Mouse (Mus musculus) neural tube, embryonic 11.5 days (tissue): ENCODE data around the gene Klc1. TPM values are rescaled to one million over a fixed set of nuclear protein-coding genes. Genes with fewer than 3 reads are reported as not detected.

Experiments used
- ATAC-seq: fragments of 200-750 bp; cut with Nextera tagmentation; 2 replicates; pipeline ENCODE4 v1.8.0; 2017; ENCODE audit warnings: moderate number of reproducible peaks, mild to moderate bottlenecking, moderate TSS enrichment, moderate library complexity; ENCODE audit not compliant: insufficient read depth, low FRiP score, low TSS enrichment
- DNase-seq: peaks from one replicate; pipeline ENCODE4 v3.0.0-alpha.2; 2015; ENCODE audit warnings: low spot score
- H3K27ac ChIP-seq: fragments of 300-500 bp; sonication (generic); 2 replicates; pipeline ENCODE4 v1.5.1; 2014; ENCODE audit warnings: low read depth, mild to moderate bottlenecking, low read length
- H3K27me3 ChIP-seq: fragments of 300-500 bp; sonication (generic); 2 replicates; pipeline ENCODE4 v1.6.1; 2014; ENCODE audit warnings: mild to moderate bottlenecking, low read length, mixed read lengths; ENCODE audit not compliant: control insufficient read depth, insufficient read depth
- H3K36me3 ChIP-seq: fragments of 300-500 bp; sonication (generic); 2 replicates; pipeline ENCODE4 v1.6.1; 2014; ENCODE audit warnings: mild to moderate bottlenecking, low read length, moderate library complexity, mixed read lengths; ENCODE audit not compliant: control insufficient read depth, insufficient read depth
- H3K4me1 ChIP-seq: fragments of 300-500 bp; sonication (generic); 2 replicates; pipeline ENCODE4 v1.6.1; 2014; ENCODE audit warnings: low read length, mixed read lengths; ENCODE audit not compliant: control insufficient read depth, insufficient read depth
- H3K4me2 ChIP-seq: fragments of 300-500 bp; sonication (generic); 2 replicates; pipeline ENCODE4 v1.6.1; 2014; ENCODE audit warnings: low read depth, mild to moderate bottlenecking, moderate library complexity
- H3K4me3 ChIP-seq: fragments of 300-500 bp; sonication (generic); 2 replicates; pipeline ENCODE4 v1.5.1; 2014; ENCODE audit warnings: low read depth, low read length
- H3K9ac ChIP-seq: fragments of 300-500 bp; sonication (generic); 2 replicates; pipeline ENCODE4 v1.6.1; 2014; ENCODE audit warnings: mild to moderate bottlenecking, low read length
- H3K9me3 ChIP-seq: fragments of 300-500 bp; sonication (generic); 2 replicates; pipeline ENCODE4 v1.6.1; 2016; ENCODE audit warnings: low read length; ENCODE audit not compliant: control insufficient read depth
- WGBS: fragments of 180-500 bp; shearing (Covaris S2); extraction: QIAGEN DNeasy Blood & Tissue Kit; methylation state at CpG from one replicate; pipeline ENCODE4 v1.1.7; 2014; 5-methylcytosine and 5-hydroxymethylcytosine counted together
- polyA plus RNA-seq: library from polyadenylated mRNA; unstranded; fragments of >200 nt; fragmentation: Nextera tagmentation; extraction: Ambion mirVana; gene quantifications from 2 replicates; pipeline ENCODE4 v1.2.1, GENCODE M21; 2014

Klc1 gene
- polyA plus RNA-seq, 1 experiment from 2014 or later: 364 TPM

DNA sequence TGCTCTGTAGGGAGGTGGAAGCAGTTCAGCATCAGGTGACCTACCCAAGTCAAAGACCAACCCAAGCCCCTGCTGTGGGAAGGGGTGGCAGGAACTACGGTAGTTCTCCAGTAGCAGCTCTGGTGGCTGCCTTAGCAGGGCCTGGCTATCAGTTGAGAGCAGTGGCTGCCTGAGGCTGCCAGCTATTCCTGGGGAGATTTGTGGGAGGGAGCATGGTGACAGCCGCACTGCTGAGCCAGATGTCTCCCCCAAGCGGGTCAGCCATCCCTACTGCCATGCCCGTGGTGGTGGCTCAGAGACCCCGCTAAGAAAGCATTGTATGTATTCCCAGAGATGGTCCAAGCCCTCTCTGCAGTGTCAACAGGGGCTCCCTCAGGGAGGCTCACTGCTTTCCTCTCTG, 74.0 kb downstream of the Klc1 start:
- Histone ChIP-seq H3K27me3 (no peaks in the 10 kb centered on the region), H3K9me3 (no peaks in the 10 kb centered on the region), H3K4me2 (no peak overlapping the region), H3K9ac (no peak overlapping the region), H3K36me3 (peaks cover 12% of the 10 kb centered on the region), H3K4me3 (no peak overlapping the region), H3K4me1 (peaks cover 3% of the 10 kb centered on the region; the same call in 1 of the 2 replicates), H3K27ac (no peak overlapping the region)
- DNase-seq: no peak
- WGBS: 79% methylated on average over 5 of the region's 5 CpGs
- no peak for ATAC-seq

DNA sequence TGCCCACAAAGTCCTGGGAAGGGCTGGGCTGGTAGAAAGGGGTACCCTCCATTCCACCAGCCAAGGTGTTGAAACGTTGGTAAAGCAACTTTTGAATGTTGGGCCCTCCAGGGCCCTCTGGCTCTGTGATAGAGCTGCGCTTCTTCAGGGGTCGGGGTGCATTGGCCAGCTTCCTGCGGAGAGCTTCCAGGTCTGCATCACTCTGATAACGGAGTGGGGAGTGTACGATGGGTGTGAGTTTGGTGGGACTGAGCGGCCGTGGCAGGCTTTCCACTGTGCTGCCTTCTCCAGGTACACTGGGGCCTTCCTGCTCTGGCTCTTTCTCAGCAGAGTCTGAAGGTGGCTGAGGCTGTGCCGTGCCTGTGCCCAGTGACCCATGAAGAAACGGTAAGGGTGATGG, 74.8 kb downstream of the Klc1 start:
- no peak overlapping the region for H3K9ac ChIP-seq
- no peak for ATAC-seq
- no peaks in the 10 kb centered on the region for H3K27me3 ChIP-seq
- H3K36me3 ChIP-seq: peaks cover 6% of the 10 kb centered on the region
- H3K4me1 ChIP-seq: peaks cover 3% of the 10 kb centered on the region; the same call in 1 of the 2 replicates
- 87% methylated on average over 10 of the region's 10 CpGs for WGBS
- no peak overlapping the region for H3K27ac ChIP-seq
- H3K4me3 ChIP-seq: no peak overlapping the region
- no peak overlapping the region for H3K4me2 ChIP-seq
- H3K9me3 ChIP-seq: no peaks in the 10 kb centered on the region
- DNase-seq: no peak

DNA sequence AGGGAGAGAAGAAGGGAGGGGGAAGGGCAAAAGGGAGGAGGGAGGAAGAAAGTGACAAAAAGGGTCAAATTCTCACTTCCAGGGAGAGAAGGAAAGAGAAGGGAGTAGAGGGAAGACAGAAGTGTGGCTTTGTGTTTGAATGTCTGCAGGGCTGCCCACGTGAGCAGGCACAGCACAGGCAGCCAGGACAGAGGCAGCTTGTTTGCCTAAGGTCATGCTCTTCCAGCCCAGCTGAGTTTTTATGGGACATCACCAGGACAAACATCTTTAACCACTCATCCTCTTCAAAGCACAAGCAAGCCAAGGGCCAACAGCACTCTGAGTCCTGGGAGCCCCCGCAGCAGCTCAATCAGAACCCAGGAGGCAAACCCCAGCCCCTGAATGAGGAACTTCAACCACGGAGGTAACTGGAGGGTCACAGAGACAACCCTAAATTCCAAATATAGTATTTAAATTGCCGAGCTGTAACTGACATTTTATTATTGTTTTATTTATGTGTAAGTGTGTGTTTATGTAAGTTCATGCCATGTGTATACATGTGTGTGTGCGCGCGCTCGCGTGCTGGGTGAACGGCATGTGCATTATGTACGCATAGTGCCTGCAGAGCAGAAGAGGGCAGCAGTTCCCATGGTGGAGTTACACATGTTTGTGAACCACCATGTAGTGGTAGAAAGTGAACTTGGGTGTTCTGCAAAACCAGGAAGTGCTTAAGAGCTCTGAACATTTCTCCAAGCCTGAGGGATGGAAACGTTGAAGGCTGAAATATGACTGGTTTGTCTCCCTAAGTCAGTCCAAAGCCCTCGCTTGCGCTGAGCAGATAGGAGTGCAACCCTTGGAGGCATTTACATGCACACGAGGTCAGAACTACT, 84.2 kb downstream of the Klc1 start:
- Histone ChIP-seq H3K4me3 (no peak overlapping the region), H3K4me1 (no peaks in the 10 kb centered on the region)
- 80% methylated on average over 15 of the region's 15 CpGs for WGBS

DNA sequence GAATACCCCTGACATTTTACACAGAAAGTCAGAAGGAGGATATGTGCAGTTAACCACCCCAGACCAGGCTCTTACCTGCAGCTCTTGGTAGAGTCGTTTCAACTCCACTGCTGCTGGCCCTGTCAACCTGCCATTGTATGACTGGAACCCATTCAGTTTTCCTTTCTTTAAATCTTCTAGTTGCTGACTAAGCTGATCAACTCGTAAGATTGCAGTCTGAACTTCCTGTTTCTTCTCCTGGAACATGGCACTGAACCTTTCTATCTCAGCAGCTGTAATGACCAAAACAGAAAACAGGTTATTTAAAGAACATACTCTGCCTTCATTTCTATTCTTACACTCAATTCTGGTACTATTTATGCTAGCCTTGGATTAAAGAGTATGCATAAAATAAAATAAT, 84.8 kb downstream of the Klc1 start:
- no peak for ATAC-seq
- Histone ChIP-seq H3K9ac (no peak overlapping the region), H3K4me2 (no peak overlapping the region), H3K36me3 (no peaks in the 10 kb centered on the region), H3K9me3 (no peaks in the 10 kb centered on the region), H3K27ac (no peak overlapping the region), H3K27me3 (no peaks in the 10 kb centered on the region), H3K4me1 (no peaks in the 10 kb centered on the region; the same call in 1 of the 2 replicates), H3K4me3 (no peak overlapping the region)
- DNase-seq: no peak
- 69% methylated on average over 2 of the region's 2 CpGs for WGBS

More for the DNA sequence above, 84.2 kb downstream of the Klc1 start:
- Histone ChIP-seq H3K9ac (no peak overlapping the region), H3K27me3 (no peaks in the 10 kb centered on the region), H3K9me3 (no peaks in the 10 kb centered on the region), H3K4me2 (no peak overlapping the region), H3K27ac (no peak overlapping the region), H3K36me3 (no peaks in the 10 kb centered on the region)
- DNase-seq (no peak), ATAC-seq (no peak)

DNA sequence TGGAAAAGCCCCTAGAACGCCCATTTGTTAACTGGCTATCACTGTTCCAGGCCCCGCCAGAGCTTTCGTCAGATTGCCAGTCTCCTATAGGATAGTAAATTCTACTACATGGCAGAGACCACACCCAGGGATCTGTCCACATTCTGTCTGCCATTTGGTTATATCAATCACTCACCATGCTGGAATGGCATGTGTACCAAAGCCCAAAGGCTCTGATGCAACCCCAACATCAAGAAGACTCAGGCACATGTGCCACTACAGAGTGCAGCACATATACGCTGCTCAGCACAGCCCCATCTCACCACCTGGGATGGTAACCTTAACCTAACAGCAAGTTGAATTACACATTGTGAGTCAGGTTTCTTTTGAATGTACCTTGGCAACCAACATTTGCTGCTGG, 87.3 kb downstream of the Klc1 start:
- ATAC-seq (no peak), DNase-seq (no peak)
- H3K27ac ChIP-seq: no peak overlapping the region

DNA sequence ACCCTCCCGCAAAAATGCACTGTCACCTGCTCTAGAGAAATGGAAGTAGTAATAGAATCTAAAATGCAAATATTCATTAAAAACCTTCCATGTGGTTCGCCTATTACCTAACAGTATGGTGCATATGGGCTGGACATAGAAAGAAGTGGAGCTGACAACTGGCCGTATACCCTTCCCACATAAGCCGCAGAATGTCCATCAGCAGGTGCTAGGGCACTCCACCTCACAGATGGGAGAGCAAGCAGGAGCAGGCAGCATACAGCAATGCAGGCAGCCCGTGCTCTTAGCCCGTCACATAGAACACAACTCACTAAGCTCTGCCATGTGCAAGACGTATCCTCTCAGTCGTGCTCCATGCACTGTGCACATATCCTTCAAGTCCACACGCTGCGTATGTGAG, 88.2 kb downstream of the Klc1 start:
- Histone ChIP-seq H3K36me3 (no peaks in the 10 kb centered on the region), H3K27ac (no peak overlapping the region), H3K27me3 (no peaks in the 10 kb centered on the region), H3K9me3 (no peaks in the 10 kb centered on the region), H3K4me1 (no peaks in the 10 kb centered on the region; the same call in 1 of the 2 replicates), H3K4me2 (no peak overlapping the region), H3K9ac (no peak overlapping the region), H3K4me3 (no peak overlapping the region)
- ATAC-seq: no peak
- no peak for DNase-seq
- 87% methylated on average over 10 of the region's 10 CpGs for WGBS

More for the DNA sequence above, 87.3 kb downstream of the Klc1 start:
- Histone ChIP-seq H3K9ac (no peak overlapping the region), H3K4me2 (no peak overlapping the region), H3K4me1 (no peaks in the 10 kb centered on the region; the same call in 1 of the 2 replicates), H3K9me3 (no peaks in the 10 kb centered on the region), H3K36me3 (no peaks in the 10 kb centered on the region), H3K4me3 (no peak overlapping the region), H3K27me3 (no peaks in the 10 kb centered on the region)
- 86% methylated on average over 4 of the region's 4 CpGs for WGBS

DNA sequence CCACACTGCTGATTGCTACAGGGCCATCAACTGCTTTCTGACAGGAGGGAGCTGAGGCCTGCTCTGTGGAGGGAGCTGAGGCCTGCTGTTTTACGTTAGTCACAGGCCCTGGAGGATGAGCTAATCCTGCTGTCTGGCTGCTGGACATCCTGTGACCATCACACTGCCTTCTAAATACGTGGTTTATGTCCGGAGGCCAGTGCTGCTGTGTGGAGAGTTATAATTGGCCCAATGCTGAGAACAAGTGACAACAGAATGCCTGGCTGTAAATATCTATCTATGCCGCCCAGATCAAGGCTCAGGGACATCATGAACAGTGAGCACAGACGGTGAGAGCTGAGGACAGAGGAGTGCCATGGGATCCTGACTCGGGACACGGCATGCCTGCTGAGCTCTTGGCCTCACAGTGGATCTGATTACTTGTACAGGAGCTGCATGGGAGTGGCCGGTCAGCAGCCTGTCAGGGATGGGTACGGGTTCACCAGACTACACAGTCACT, 89.7 kb downstream of the Klc1 start:
- Histone ChIP-seq H3K9me3 (no peaks in the 10 kb centered on the region), H3K9ac (no peak overlapping the region), H3K4me3 (no peak overlapping the region), H3K36me3 (no peaks in the 10 kb centered on the region), H3K4me2 (no peak overlapping the region), H3K4me1 (no peaks in the 10 kb centered on the region; the same call in 1 of the 2 replicates), H3K27me3 (no peaks in the 10 kb centered on the region), H3K27ac (no peak overlapping the region)
- 64% methylated on average over 9 of the region's 9 CpGs for WGBS
- no peak for ATAC-seq
- DNase-seq: no peak

DNA sequence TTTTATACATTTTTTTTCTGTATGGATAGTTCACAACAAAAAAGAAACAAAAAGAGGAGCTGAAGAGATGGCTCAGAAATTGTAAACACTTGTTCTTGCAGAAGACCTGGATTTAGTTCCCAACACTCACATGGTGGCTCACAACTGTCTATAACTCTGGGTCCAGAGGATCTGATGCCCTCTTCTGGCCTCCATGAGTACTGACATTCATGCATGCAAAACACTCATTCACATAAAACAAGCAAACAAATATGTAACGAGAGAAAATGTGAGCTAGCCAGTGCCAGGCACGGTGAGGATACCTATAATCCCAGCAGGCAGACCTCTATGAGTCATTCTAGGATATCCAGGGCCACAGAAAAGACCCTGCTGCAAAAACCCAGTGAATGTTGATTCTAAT, 92.6 kb downstream of the Klc1 start:
- Histone ChIP-seq H3K27me3 (no peaks in the 10 kb centered on the region), H3K4me2 (no peak overlapping the region), H3K4me1 (no peaks in the 10 kb centered on the region; the same call in 1 of the 2 replicates), H3K27ac (no peak overlapping the region), H3K36me3 (no peaks in the 10 kb centered on the region), H3K4me3 (no peak overlapping the region), H3K9me3 (no peaks in the 10 kb centered on the region), H3K9ac (no peak overlapping the region)
- WGBS: 67% methylated on average over 2 of the region's 2 CpGs
- no peak for DNase-seq
- no peak for ATAC-seq

DNA sequence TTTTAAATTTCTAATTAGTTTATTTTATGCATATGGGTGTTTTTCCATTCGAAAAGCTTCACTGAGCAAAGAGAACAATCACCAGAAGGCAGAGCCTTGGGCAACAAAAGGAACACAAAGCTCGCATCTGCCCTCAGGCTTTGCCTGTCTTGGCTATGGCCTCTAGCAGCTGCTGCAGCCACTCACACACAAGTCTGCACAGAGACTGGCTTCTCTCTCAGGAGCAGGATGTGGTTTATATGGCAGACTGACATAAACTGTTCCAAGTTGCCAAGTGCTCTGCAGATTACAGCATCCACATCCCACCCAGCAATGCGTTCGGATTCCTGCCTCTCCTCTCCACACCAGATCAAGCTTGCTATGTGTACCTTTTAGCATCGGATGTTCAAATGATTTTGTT, 93.1 kb downstream of the Klc1 start:
- ATAC-seq (no peak), DNase-seq (no peak)
- Histone ChIP-seq H3K9me3 (no peaks in the 10 kb centered on the region), H3K36me3 (no peaks in the 10 kb centered on the region), H3K4me2 (no peak overlapping the region), H3K9ac (no peak overlapping the region), H3K4me3 (no peak overlapping the region), H3K4me1 (no peaks in the 10 kb centered on the region; the same call in 1 of the 2 replicates), H3K27me3 (no peaks in the 10 kb centered on the region), H3K27ac (no peak overlapping the region)
- 84% methylated on average over 5 of the region's 5 CpGs for WGBS
